Mouse (Mus musculus): Measurements from ENCODE around the gene Gm17359. TPM values are rescaled to one million over a fixed set of nuclear protein-coding genes. Genes with fewer than 3 reads are reported as not detected.

Gm17359 gene
- polyA plus RNA-seq, 1 experiment from 2014 or later, result not detected

DNA sequence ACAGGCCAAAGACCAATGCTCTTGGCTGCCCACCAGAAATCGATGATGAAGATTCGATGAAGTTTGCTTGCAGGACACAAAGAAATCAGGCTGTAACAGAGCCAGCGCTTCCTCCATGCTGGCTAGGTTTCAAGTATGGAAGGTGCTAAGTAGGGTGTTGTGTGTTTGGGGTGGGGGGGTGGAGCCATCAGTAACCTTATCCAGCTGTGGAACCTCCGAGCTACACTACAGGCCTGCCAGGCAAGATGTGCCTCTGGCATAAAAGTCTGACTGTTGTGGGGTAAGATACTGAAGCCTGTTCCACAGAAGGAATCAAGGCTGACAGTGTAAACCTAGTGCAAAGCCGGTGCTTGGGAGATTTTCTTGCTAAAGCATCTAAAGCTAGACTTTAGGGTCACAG lies 112.0 kb downstream of the Gm17359 start:
- H3K27me3 ChIP-seq, result no peaks in the 10 kb centered on the region
- H3K4me2 ChIP-seq, result no peak overlapping the region
- H3K9ac ChIP-seq, result no peak overlapping the region
- H3K9me3 ChIP-seq (replicated peaks), result no peaks in the 10 kb centered on the region
- 79% methylated on average over 5 of the region's 5 CpGs for WGBS
- no peaks in the 10 kb centered on the region for H3K36me3 ChIP-seq
- H3K4me3 ChIP-seq, result no peak overlapping the region
- H3K27ac ChIP-seq, result no peak overlapping the region
- no peak for ATAC-seq (replicated peaks; ENCODE audit: insufficient number of reproducible peaks, insufficient read depth, low FRiP score, low read depth)
- 0 out of 2 replicates have a peak, but pooled peaks cover 2% of the 10 kb centered on the region for H3K4me1 ChIP-seq (replicated peaks)

DNA sequence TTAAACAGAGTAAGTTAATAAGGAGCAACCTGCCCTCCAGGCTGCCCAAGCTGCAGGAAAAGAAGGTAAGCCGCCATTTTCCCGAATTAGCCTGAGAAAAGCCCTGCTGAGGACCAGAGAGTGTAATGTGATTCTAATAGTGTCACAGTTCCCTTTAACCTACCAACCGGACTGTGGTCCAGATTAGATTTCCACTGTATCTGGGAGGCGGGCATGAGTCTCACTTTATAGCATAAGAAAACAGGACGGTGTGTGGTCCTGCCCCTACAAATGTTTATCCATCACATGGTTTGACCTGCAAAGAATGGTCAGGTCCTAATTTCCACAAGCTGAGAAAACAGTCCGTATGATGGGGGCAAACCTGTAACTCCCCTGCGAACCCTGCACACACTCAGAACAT lies 112.9 kb downstream of the Gm17359 start:
- Histone ChIP-seq H3K4me1 (replicated peaks) (0 out of 2 replicates have a peak, but pooled peaks cover 2% of the 10 kb centered on the region), H3K9me3 (replicated peaks) (no peaks in the 10 kb centered on the region), H3K4me3 (no peak overlapping the region), H3K4me2 (no peak overlapping the region), H3K27ac (no peak overlapping the region), H3K9ac (no peak overlapping the region), H3K36me3 (no peaks in the 10 kb centered on the region), H3K27me3 (no peaks in the 10 kb centered on the region)
- ATAC-seq (replicated peaks; ENCODE audit: insufficient number of reproducible peaks, insufficient read depth, low FRiP score, low read depth), result no peak
- WGBS, result 82% methylated on average over 7 of the region's 7 CpGs

DNA sequence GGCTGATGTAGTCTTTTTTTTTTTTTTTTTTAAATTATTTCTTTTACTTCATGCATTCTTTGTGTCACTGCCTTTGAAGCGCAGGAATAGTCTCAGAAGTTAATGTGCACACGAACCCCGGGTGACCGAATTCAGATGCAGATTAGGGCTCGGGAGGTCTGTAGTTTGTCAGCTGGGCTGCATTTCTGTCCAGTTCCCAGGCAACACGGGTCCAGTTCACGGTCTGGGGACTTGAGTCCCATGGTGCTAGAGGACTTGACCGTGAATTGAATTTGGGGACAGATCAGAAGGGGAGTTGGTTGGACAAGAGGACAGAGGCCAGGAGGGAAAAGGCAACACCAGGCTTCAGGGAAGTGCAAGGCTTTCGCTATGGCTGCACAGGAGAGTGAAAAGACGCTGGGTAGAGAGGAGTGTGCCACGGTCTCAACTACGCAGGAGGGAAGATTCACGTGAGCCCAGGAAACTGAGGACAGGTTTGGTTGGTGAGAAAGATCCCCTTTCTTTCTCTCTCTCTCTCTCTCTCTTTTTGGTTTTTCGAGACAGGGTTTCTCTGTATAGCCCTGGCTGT lies 116.3 kb downstream of the Gm17359 start:
- Histone ChIP-seq H3K9ac (no peak overlapping the region), H3K4me2 (no peak overlapping the region), H3K9me3 (replicated peaks) (no peaks in the 10 kb centered on the region), H3K27me3 (no peaks in the 10 kb centered on the region), H3K27ac (no peak overlapping the region), H3K36me3 (no peaks in the 10 kb centered on the region), H3K4me3 (no peak overlapping the region), H3K4me1 (replicated peaks) (no peaks in the 10 kb centered on the region)
- ATAC-seq (replicated peaks; ENCODE audit: insufficient number of reproducible peaks, insufficient read depth, low FRiP score, low read depth), result no peak
- WGBS, result 79% methylated on average over 14 of the region's 14 CpGs

DNA sequence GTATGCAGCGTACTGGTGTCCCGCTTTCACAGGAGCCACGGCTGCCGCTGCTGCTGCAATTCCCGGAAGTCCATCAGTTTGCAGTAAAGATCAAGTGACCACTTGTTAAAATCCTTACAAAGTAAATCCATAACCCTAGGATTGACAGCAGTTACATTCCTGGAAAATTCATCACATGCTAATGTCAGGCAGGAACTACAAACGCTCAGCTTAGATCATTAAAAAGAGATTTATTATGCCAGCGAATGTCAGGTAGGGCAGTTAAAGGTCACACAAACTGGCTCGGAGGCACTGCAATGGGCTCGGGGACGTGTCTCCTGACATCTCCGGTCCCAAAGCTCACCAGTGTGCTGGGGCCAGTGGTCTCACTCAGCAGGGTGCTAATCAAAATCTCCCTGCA lies 119.3 kb downstream of the Gm17359 start:
- ATAC-seq (replicated peaks; ENCODE audit: insufficient number of reproducible peaks, insufficient read depth, low FRiP score, low read depth), result no peak
- Histone ChIP-seq H3K9ac (no peak overlapping the region), H3K4me1 (replicated peaks) (no peaks in the 10 kb centered on the region), H3K9me3 (replicated peaks) (no peaks in the 10 kb centered on the region), H3K36me3 (peaks cover 7% of the 10 kb centered on the region), H3K4me2 (no peak overlapping the region), H3K27ac (no peak overlapping the region), H3K27me3 (no peaks in the 10 kb centered on the region), H3K4me3 (no peak overlapping the region)
- 62% methylated on average over 11 of the region's 11 CpGs for WGBS

DNA sequence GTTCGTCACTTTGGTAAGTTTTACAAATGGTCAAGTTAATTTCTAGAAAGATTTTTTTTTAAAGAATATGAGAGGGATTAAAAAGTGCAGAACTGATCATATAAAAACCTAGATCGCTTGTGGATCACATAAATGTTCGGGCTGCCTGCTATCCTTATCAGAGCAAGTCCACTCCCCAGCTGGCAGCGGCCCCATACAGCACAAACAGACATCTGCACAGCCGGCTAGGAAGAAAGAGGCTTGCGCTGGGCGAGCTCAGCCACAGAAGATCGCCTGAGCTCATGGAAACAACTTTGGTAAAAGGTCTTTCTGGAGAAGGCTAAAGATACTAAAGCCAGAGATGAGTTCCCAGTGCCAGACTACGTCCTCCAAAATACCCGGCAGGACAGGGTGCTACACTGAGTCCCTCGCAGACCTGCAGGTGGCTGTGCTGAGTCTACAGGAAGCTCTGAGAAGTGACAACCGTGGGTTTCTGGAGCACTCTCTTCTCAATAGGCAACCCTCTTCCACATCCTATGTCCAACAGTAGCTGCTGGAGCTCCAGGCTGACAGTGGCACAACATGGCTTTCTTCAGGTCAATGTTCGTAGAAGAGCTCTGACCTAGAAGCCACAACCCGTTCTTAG lies 122.3 kb downstream of the Gm17359 start:
- 69% methylated on average over 14 of the region's 14 CpGs for WGBS
- no peak for ATAC-seq (replicated peaks; ENCODE audit: insufficient number of reproducible peaks, insufficient read depth, low FRiP score, low read depth)
- Histone ChIP-seq H3K4me2 (no peak overlapping the region), H3K9ac (no peak overlapping the region), H3K4me1 (replicated peaks) (no peaks in the 10 kb centered on the region), H3K9me3 (replicated peaks) (no peaks in the 10 kb centered on the region), H3K27me3 (no peaks in the 10 kb centered on the region), H3K4me3 (no peak overlapping the region), H3K36me3 (peaks cover 13% of the 10 kb centered on the region), H3K27ac (no peak overlapping the region)

DNA sequence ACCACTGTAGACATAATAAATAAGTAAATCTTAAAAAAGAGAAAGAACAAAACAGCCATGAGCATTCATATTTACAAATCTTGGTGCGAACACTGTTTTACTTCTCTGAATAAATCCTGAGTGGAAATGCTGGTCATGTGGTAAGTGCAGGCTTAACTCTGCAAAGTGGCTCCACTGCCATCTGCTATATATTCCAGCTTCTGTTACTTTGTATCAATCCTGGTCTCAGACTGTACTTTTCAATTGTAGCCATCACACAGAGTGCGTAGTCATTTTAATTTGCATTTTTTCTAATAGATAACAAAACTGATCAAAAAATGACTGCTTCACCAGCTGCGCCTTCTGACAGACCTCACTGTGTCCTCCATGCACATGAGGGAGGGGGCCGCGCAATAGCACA lies 133.0 kb downstream of the Gm17359 start:
- WGBS, result 96% methylated on average over 5 of the region's 5 CpGs

DNA sequence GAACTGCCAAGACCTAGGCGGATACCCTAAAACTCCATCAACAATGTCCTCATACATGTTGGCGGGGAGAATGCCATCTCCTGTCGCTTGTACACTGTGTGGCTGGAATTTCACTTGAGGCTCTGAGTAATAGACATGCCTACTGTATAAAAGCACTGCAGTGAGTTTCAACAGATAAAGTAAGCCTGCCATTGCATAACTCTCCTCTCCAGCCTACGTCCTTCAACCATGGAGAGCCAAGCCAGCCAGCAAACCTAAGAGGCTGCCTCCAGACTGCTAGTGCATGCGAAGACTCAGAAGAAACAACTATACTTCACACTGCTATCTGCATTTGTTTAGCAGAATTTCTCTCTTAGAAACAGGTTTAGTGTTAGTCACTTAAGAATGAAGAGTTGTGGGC lies 135.9 kb downstream of the Gm17359 start:
- Histone ChIP-seq H3K4me2 (no peak overlapping the region), H3K9ac (no peak overlapping the region), H3K36me3 (peaks cover 12% of the 10 kb centered on the region), H3K4me3 (no peak overlapping the region), H3K9me3 (replicated peaks) (0 out of 2 replicates have a peak, but pooled peaks cover 3% of the 10 kb centered on the region), H3K27me3 (no peaks in the 10 kb centered on the region), H3K4me1 (replicated peaks) (peaks cover 22% of the 10 kb centered on the region), H3K27ac (no peak overlapping the region)
- no peak for ATAC-seq (replicated peaks; ENCODE audit: insufficient number of reproducible peaks, insufficient read depth, low FRiP score, low read depth)
- 81% methylated on average over 5 of the region's 5 CpGs for WGBS

More for the DNA sequence above, 133.0 kb downstream of the Gm17359 start:
- peaks cover 17% of the 10 kb centered on the region for H3K36me3 ChIP-seq
- no peaks in the 10 kb centered on the region for H3K27me3 ChIP-seq
- no peak overlapping the region for H3K4me3 ChIP-seq
- H3K27ac ChIP-seq, result no peak overlapping the region
- H3K4me2 ChIP-seq, result no peak overlapping the region
- ATAC-seq (replicated peaks; ENCODE audit: insufficient number of reproducible peaks, insufficient read depth, low FRiP score, low read depth), result no peak
- H3K9ac ChIP-seq, result no peak overlapping the region
- H3K4me1 ChIP-seq (replicated peaks), result peaks cover 6% of the 10 kb centered on the region
- H3K9me3 ChIP-seq (replicated peaks), result 0 out of 2 replicates have a peak, but pooled peaks cover 3% of the 10 kb centered on the region

DNA sequence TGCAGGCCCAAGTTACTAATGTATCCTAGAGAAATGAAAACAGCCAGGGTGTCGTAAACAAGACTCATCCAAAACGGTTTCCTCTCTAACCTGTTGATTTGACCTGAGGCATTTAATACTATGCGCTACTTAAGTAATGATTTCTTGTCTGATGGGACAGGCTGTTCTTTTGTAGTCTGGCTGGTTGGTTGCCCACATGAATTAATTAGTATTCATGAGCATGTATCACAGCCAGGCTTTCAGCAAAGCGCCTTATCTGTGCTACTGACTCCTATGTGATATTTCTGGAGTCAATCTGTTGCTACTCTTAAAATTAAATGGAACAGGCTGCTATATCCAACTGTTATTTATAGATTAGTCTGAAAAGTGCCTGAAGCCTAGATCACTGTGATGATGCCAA lies 138.4 kb downstream of the Gm17359 start:
- no peaks in the 10 kb centered on the region for H3K9me3 ChIP-seq (replicated peaks)
- no peak; the same call in 1 of the 2 replicates for ATAC-seq (replicated peaks; ENCODE audit: insufficient number of reproducible peaks, insufficient read depth, low FRiP score, low read depth)
- no peak overlapping the region for H3K4me3 ChIP-seq
- H3K4me2 ChIP-seq, result no peak overlapping the region
- peaks cover 22% of the 10 kb centered on the region for H3K4me1 ChIP-seq (replicated peaks)
- no peak overlapping the region for H3K9ac ChIP-seq
- H3K36me3 ChIP-seq, result peaks cover 9% of the 10 kb centered on the region; the same call in 1 of the 2 replicates
- H3K27ac ChIP-seq, result peak overlapping the region; percentile 54
- WGBS, result 62% methylated on average over 4 of the region's 4 CpGs
- H3K27me3 ChIP-seq, result no peaks in the 10 kb centered on the region

DNA sequence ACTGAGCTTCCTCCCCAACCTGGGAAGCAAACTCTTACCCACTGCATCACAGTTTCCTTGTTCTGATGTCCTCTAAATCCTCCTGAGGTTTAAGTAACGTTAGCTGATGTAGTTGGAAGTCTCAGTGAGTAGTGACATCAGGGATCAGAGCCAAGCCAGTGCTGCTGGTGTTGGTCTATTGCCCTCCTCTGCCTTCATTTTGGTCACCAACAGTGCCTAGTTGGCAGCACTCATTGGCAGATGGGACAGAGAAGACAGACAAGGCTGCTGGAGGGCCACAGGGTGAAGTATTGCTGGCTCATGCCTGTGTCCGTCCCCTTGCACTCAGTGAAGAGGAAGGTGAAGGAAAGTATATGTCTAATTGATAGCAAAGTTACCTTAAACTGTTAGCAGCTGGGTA lies 139.5 kb downstream of the Gm17359 start:
- Histone ChIP-seq H3K27me3 (no peaks in the 10 kb centered on the region), H3K9ac (no peak overlapping the region), H3K4me2 (no peak overlapping the region), H3K4me3 (no peak overlapping the region), H3K36me3 (peaks cover 18% of the 10 kb centered on the region), H3K27ac (peak overlapping the region; percentile 54; the same call in 1 of the 2 replicates), H3K9me3 (replicated peaks) (no peaks in the 10 kb centered on the region), H3K4me1 (replicated peaks) (peaks cover 22% of the 10 kb centered on the region)
- WGBS, result 87% methylated on average over 2 of the region's 2 CpGs
- no peak for ATAC-seq (replicated peaks; ENCODE audit: insufficient number of reproducible peaks, insufficient read depth, low FRiP score, low read depth)

DNA sequence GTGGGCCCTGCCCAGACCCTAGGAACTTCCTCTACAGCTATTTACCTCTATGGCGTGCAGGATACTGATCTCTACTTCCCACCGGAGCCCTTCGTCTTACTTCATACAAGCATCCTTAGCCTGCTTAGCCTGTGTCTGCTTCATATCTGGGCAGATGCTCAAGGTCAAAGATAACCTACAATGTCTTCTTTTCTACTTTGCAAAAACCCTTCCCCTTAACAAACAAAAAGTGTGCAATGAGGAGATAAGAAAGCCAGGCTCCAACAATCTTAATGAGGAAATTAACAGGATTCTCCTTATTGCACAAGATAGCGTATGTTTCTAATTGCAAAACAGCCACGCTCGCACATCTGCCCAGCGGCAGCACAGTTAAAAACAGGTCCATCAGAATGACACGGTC lies 141.9 kb downstream of the Gm17359 start:
- WGBS, result 78% methylated on average over 8 of the region's 8 CpGs
- Histone ChIP-seq H3K4me1 (replicated peaks) (peaks cover 19% of the 10 kb centered on the region), H3K27me3 (no peaks in the 10 kb centered on the region), H3K4me2 (no peak overlapping the region), H3K4me3 (no peak overlapping the region), H3K9ac (no peak overlapping the region), H3K9me3 (replicated peaks) (no peaks in the 10 kb centered on the region), H3K27ac (no peak overlapping the region), H3K36me3 (peaks cover 30% of the 10 kb centered on the region)
- ATAC-seq (replicated peaks; ENCODE audit: insufficient number of reproducible peaks, insufficient read depth, low FRiP score, low read depth), result no peak

DNA sequence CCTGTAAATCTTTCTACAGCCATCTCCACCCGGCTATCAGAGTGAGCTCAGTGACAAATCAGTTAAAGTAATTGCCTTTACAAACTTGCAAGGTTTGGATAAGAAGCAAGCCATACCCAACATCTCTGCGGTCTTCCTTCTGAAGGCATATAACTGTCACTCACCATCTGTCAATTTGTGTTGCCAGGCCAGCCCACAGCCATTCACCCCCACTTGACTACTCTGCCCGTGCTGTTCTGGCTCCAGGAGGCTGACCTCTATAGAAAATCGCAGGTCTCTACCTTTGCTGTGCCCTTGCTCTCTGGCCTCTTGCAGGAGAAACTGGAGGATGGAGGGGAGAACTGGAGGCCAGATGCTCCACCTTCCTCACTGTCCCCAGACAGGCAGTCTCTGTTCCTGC lies 142.4 kb downstream of the Gm17359 start:
- peaks cover 33% of the 10 kb centered on the region for H3K36me3 ChIP-seq

More for the DNA sequence above, 142.4 kb downstream of the Gm17359 start:
- Histone ChIP-seq H3K4me2 (no peak overlapping the region), H3K27ac (no peak overlapping the region), H3K4me1 (replicated peaks) (peaks cover 16% of the 10 kb centered on the region), H3K9me3 (replicated peaks) (no peaks in the 10 kb centered on the region), H3K9ac (no peak overlapping the region), H3K4me3 (no peak overlapping the region), H3K27me3 (no peaks in the 10 kb centered on the region)
- no peak for ATAC-seq (replicated peaks; ENCODE audit: insufficient number of reproducible peaks, insufficient read depth, low FRiP score, low read depth)
- 79% methylated on average over 4 of the region's 4 CpGs for WGBS

Measured in heart, embryonic 15.5 days (tissue).